Mouse (Mus musculus) adipose tissue, adult 10 weeks (tissue): ENCODE measurements around the gene Mmp15. TPM values are rescaled to one million over a fixed set of nuclear protein-coding genes. Genes with fewer than 3 reads are reported as not detected.

Source experiments
- polyA plus RNA-seq: library from polyadenylated mRNA; stranded (reverse); fragments of 350-450 nt; fragmentation: Illumina TruSeq; extraction: RNeasy Lipid Tissue Mini Kit (QIAGEN cat#74804); gene quantifications from one replicate; pipeline ENCODE4 v1.2.3, GENCODE M21; 2014; ENCODE audit warnings: low read depth, low replicate concordance

The Mmp15 gene
- polyA plus RNA-seq: 7.7 TPM

DNA sequence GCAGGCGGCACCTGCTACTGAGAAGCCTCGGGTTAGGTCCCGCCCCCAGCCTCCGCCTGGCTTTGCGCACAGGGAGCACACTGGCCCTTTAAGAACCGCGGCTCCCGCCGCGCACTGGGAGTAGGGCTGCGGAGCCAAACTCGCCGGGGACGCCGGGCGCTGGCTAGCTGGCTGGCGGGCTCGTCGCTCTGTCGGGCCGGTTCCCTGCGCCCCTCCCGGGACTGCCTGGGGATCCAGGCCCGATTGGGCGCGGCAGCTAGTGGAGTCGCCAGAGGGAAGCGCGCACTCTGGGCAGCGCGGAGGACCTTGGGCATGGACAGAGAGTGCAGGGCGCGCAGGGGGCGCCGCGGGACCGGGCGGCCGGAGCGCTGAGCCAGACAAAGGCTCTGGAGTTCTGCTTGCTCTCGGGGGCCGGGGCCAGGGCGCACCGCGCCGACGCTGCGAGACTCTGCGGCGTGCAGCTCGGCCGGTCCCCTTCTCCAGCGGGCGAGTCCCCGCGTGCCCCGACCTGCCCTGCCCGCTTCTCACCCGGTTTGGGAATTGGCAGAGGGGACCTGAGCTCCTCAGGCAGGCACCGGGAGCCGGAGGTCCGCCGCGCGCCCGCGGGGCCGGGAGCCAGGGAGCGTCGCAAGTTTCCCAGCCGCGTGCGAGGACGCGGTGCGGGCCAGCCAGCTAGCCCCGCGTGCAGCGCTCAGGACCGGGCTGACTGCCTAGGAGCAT is at the start of gene Mmp15:
Gene Mmp15 (plus strand): TSS at position 118 of the 720 bp plus-strand sequence.

DNA sequence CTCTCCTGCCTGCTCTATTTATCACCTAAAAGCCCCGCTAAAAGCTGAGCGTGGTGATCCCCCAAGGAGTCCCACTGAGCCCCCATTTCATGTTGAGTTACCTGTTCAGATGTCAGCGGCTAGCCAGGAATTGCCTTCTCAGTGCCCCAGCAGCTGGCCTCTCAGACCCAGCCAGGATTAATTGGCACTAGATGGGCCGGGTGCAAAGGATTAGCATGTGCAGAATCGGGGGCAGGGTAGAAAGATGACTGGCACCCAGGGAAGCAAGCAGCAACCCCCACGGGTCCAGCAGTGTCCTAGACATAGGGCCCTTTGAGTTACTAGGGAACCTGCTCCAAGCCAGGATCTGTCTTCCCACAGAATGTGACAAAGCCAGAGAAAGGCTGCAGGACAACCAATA is 45.6 kb upstream of the Mmp15 start, which contains the start of gene Cngb1:
Gene Cngb1 (minus strand): TSS at position 155 of the 400 bp plus-strand sequence.

GRCm38 (mm10) chr8:95310342-95310970 is 41.6 kb upstream of the Mmp15 start, which contains the start of gene Tepp:
Tepp (plus strand) TSS chr8:95310566.

DNA sequence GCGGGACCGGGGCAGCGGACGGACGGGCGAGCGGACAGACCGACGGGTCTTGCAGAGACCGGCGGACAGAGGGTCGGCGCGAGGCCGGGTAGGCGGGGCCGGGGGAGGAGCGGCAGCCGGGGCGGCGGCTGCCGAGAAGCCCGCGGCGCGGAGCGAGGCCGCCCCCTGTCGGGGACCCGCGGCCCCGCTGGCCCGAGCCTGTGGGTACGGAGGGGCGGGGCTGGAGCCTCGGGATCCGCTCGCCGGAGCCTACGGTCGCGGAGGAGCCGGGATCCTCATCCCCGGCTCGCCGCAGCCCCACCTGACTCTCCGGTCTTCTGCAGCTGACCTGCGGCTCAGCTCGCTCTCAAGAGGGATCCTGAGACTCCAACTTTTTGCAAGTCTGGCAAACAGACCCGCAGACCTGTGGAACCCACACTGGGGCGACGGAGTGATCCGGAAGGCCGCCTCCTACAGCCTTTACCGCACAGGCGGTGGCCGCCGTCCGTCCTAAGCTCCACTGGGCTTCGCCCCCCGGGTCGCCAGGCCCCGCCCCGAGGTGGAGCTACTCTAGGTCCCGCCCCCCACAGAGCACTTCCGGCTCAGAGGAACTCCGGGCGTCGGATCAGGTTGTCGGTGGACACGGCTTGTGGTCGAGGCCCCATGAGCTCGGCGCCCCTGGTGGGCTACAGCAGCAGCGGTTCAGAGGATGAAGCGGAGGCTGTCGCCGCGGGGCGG is 20.2 kb upstream of the Mmp15 start, which contains the start of the genes Zfp319 and Usb1:
Gene Zfp319 (minus strand): TSS at position 231 of the 717 bp plus-strand sequence.
Gene Usb1 (plus strand): TSS at position 565 of the 717 bp plus-strand sequence.

Other genes with a start within 250 kb of the Mmp15 start
- 30.2 TPM for gene Kifc3, start 149.5 kb upstream of the Mmp15 start, polyA plus RNA-seq
- gene Cngb1, start 45.7 kb upstream of the Mmp15 start, polyA plus RNA-seq: 0.69 TPM
- gene Tepp, start 41.7 kb upstream of the Mmp15 start, polyA plus RNA-seq: 2.0 TPM
- 6.2 TPM for gene Zfp319, start 20.3 kb upstream of the Mmp15 start, polyA plus RNA-seq
- gene Usb1, start 20.0 kb upstream of the Mmp15 start, polyA plus RNA-seq: 20.1 TPM
- 46.9 TPM for gene Cfap20, start 82.6 kb downstream of the Mmp15 start, polyA plus RNA-seq
- gene Csnk2a2, start 137.8 kb downstream of the Mmp15 start, polyA plus RNA-seq: 43.6 TPM
- 6.9 TPM for gene Ccdc113, start 181.8 kb downstream of the Mmp15 start, polyA plus RNA-seq
- gene Prss54, start 224.1 kb downstream of the Mmp15 start, polyA plus RNA-seq: 3.7 TPM